Mouse (Mus musculus) spleen, postnatal 10 days (tissue): ENCODE results near the gene Alyref.
"Not testable (repeated sequence)": the region's sequence is repeated elsewhere in the genome, so short reads cannot be mapped to it uniquely, and the experiment has no call there.

Source experiments
- DNase-seq, 2 experiments: peaks; one replicate each; pipeline ENCODE4 v3.0.0; 2021 to 2022; ENCODE audit warnings: low spot score in 2 of 2

Alyref gene

GRCm38 (mm10) chr11:120573585-120574277 is 24.4 kb downstream of the Alyref start:
- peak in 1 of 2 experiments; percentile 43 for DNase-seq

GRCm38 (mm10) chr11:120572752-120573584 is 25.2 kb downstream of the Alyref start, which contains the start of gene P4hb:
P4hb (minus strand) TSS chr11:120573253.
- peak; percentile 98 to 99 for DNase-seq

- no peak for DNase-seq
Measured at GRCm38 (mm10) chr11:120572417-120572751, 25.8 kb downstream of the Alyref start.

- peak in 1 of 2 experiments; percentile 21 for DNase-seq
Measured at GRCm38 (mm10) chr11:120571754-120572416, 26.3 kb downstream of the Alyref start.

GRCm38 (mm10) chr11:120571122-120571521 is 27.0 kb downstream of the Alyref start:
- no peak for DNase-seq

GRCm38 (mm10) chr11:120568324-120568723 is 29.8 kb downstream of the Alyref start:
- DNase-seq: no peak

GRCm38 (mm10) chr11:120565114-120565513 is 33.1 kb downstream of the Alyref start:
- no peak for DNase-seq

GRCm38 (mm10) chr11:120562949-120563348 is 35.2 kb downstream of the Alyref start:
- no peak for DNase-seq

GRCm38 (mm10) chr11:120560952-120561728 is 37.0 kb downstream of the Alyref start:
- no peak for DNase-seq

- not testable (repeated sequence) for DNase-seq
Measured at GRCm38 (mm10) chr11:120558843-120559242, 39.3 kb downstream of the Alyref start.

GRCm38 (mm10) chr11:120555260-120555659 is 42.9 kb downstream of the Alyref start:
- no peak for DNase-seq

GRCm38 (mm10) chr11:120554834-120555233 is 43.3 kb downstream of the Alyref start:
- DNase-seq: no peak

- DNase-seq: no peak
Measured at GRCm38 (mm10) chr11:120552736-120553135, 45.4 kb downstream of the Alyref start.

GRCm38 (mm10) chr11:120550810-120551440 is 47.2 kb downstream of the Alyref start, which contains the start of gene Ppp1r27:
Ppp1r27 (minus strand) TSS chr11:120551132.
- no peak for DNase-seq

- no peak for DNase-seq
Measured at GRCm38 (mm10) chr11:120549986-120550809, 48.0 kb downstream of the Alyref start.

GRCm38 (mm10) chr11:120549168-120549945 is 48.8 kb downstream of the Alyref start, which contains the start of gene Mcrip1:
Mcrip1 (minus strand) TSS chr11:120549727.
- DNase-seq: peak; percentile 88 to 96

GRCm38 (mm10) chr11:120548786-120549167 is 49.4 kb downstream of the Alyref start:
- DNase-seq: no peak

- no peak for DNase-seq
Measured at GRCm38 (mm10) chr11:120548214-120548613, 50.0 kb downstream of the Alyref start.

GRCm38 (mm10) chr11:120547469-120547868 is 50.7 kb downstream of the Alyref start:
- no peak for DNase-seq
